Mouse (Mus musculus) forebrain, embryonic 11.5 days (tissue): Measurements from ENCODE around the gene Camkk1. TPM values are rescaled to one million over a fixed set of nuclear protein-coding genes. Genes with fewer than 3 reads are reported as not detected.

Source experiments
- ATAC-seq: fragments of 200-750 bp; cut with Nextera tagmentation; replicated peaks from 2 replicates; pipeline ENCODE4 v1.8.0; 2017; ENCODE audit warnings: moderate TSS enrichment; ENCODE audit not compliant: low FRiP score
- DNase-seq: peaks from one replicate; pipeline ENCODE4 v3.0.0-alpha.2; 2017; ENCODE audit warnings: low spot score
- H3K27ac ChIP-seq: fragments of 300-500 bp; sonication (generic); 2 replicates; pipeline ENCODE4 v1.5.1; 2014; ENCODE audit warnings: low read depth, low read length
- H3K27me3 ChIP-seq: fragments of 300-500 bp; sonication (generic); 2 replicates; pipeline ENCODE4 v1.6.1; 2014; ENCODE audit warnings: mild to moderate bottlenecking, low read length, mixed read lengths; ENCODE audit not compliant: control insufficient read depth, insufficient read depth
- H3K36me3 ChIP-seq: fragments of 300-500 bp; sonication (generic); 2 replicates; pipeline ENCODE4 v1.6.1; 2014; ENCODE audit warnings: mild to moderate bottlenecking, low read length, moderate library complexity, mixed read lengths; ENCODE audit not compliant: control insufficient read depth, insufficient read depth
- H3K4me1 ChIP-seq: fragments of 300-500 bp; sonication (generic); replicated peaks from 2 replicates; pipeline ENCODE4 v1.6.1; 2014; ENCODE audit warnings: low read length, mixed read lengths; ENCODE audit not compliant: control insufficient read depth, insufficient read depth
- H3K4me2 ChIP-seq: fragments of 300-500 bp; sonication (generic); 2 replicates; pipeline ENCODE4 v1.6.1; 2014; ENCODE audit warnings: low read depth, mild to moderate bottlenecking, low read length, moderate library complexity, mixed read lengths; ENCODE audit not compliant: severe bottlenecking
- H3K4me3 ChIP-seq: fragments of 300-500 bp; sonication (generic); 2 replicates; pipeline ENCODE4 v1.5.1; 2014; ENCODE audit warnings: low read depth, low read length
- H3K9ac ChIP-seq: fragments of 300-500 bp; sonication (generic); 2 replicates; pipeline ENCODE4 v1.6.1; 2014; ENCODE audit warnings: low read length
- H3K9me3 ChIP-seq: fragments of 300-500 bp; sonication (generic); 2 replicates; pipeline ENCODE4 v1.6.1; 2016; ENCODE audit warnings: low read length, mixed read lengths; ENCODE audit not compliant: control insufficient read depth
- WGBS: fragments of 180-500 bp; shearing (Covaris S2); extraction: QIAGEN DNeasy Blood & Tissue Kit; methylation state at CpG from one replicate; pipeline ENCODE4 v1.1.7; 2014; 5-methylcytosine and 5-hydroxymethylcytosine counted together
- polyA plus RNA-seq: library from polyadenylated mRNA; unstranded; fragments of >200 nt; fragmentation: Nextera tagmentation; extraction: Ambion mirVana; gene quantifications from 2 replicates; pipeline ENCODE4 v1.2.1, GENCODE M21; 2014

Gene Camkk1
- polyA plus RNA-seq, 1 experiment from 2014 or later, result 4.7 TPM

DNA sequence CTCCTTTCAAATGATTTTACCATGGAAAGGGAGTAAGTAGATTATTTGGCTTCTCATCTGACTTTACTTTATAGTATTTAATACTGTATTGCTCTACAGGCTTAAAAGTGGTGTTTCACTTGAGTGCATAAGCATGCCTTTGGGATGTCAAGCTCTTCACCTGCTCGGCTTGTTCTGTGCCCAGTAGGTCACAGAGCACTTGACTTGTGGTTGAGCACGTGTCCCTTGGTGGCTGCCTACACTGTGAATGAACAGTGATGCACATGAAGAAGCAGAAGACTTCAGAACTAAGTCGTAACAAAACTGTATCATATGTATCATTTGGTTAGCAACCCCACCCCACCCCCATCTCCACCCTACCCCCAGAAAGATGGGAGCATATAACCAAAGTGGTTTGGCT, 61.5 kb downstream of the Camkk1 start:
- WGBS, result 95% methylated on average over 3 of the region's 3 CpGs
- no peak overlapping the region for H3K27ac ChIP-seq
- ATAC-seq, result no peak
- H3K9ac ChIP-seq, result no peak overlapping the region
- DNase-seq, result peak; percentile 3
- H3K4me3 ChIP-seq, result no peak overlapping the region
- H3K4me1 ChIP-seq, result no peaks in the 10 kb centered on the region
- H3K27me3 ChIP-seq, result no peaks in the 10 kb centered on the region
- H3K36me3 ChIP-seq, result peaks cover 6% of the 10 kb centered on the region; the same call in 1 of the 2 replicates
- no peaks in the 10 kb centered on the region for H3K9me3 ChIP-seq
- no peak overlapping the region for H3K4me2 ChIP-seq

DNA sequence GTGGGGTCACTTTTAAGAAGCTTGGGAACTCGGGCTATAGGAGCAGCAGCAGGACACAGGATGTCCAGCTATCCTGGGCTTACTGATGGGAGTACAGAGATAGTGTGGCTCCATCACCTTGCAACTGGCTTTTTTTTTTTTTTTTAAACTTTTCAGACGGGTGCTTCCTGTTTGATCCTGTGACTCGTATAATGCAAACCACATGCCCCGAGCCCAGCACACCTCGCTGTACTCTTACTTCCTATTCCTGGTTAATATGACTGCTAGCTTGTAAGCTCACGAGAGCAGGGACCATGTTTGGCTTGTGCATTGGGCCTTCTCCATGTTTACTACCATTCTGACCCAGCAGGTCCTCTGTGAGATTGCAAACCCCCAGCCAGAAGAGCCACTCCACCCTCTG, 65.5 kb downstream of the Camkk1 start:
- Histone ChIP-seq H3K4me3 (no peak overlapping the region), H3K9ac (no peak overlapping the region), H3K9me3 (no peaks in the 10 kb centered on the region), H3K27ac (no peak overlapping the region), H3K4me2 (no peak overlapping the region), H3K4me1 (no peaks in the 10 kb centered on the region), H3K27me3 (no peaks in the 10 kb centered on the region), H3K36me3 (no peaks in the 10 kb centered on the region; the same call in 1 of the 2 replicates)
- no peak for ATAC-seq
- DNase-seq, result peak; percentile 50
- WGBS, result 82% methylated on average over 6 of the region's 6 CpGs

DNA sequence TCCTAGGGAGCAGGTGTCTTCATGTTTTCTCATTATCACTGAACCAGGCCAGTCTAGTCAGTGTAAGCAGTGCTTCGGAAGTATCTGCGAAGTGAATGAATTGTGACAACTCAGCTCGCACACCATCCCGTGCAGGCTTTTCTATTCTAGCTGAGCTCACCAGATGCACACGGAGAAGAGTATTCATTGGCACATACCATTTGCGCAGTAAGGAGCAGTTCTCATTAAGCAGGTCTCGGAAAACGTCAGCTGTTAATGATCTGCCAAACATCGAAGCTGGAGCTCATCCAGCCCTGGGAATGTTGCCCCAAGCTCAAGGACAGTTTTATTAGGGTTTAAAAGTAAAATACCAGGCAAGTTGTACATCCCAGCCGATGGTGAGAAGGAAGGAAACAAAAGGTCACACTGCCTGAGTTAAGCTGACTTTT, 66.0 kb downstream of the Camkk1 start:
- Histone ChIP-seq H3K9me3 (no peaks in the 10 kb centered on the region), H3K4me1 (no peaks in the 10 kb centered on the region), H3K9ac (no peak overlapping the region), H3K27me3 (no peaks in the 10 kb centered on the region), H3K4me3 (no peak overlapping the region), H3K4me2 (no peak overlapping the region), H3K36me3 (no peaks in the 10 kb centered on the region), H3K27ac (no peak overlapping the region)
- WGBS, result 88% methylated on average over 10 of the region's 10 CpGs
- DNase-seq (no peak), ATAC-seq (no peak)

DNA sequence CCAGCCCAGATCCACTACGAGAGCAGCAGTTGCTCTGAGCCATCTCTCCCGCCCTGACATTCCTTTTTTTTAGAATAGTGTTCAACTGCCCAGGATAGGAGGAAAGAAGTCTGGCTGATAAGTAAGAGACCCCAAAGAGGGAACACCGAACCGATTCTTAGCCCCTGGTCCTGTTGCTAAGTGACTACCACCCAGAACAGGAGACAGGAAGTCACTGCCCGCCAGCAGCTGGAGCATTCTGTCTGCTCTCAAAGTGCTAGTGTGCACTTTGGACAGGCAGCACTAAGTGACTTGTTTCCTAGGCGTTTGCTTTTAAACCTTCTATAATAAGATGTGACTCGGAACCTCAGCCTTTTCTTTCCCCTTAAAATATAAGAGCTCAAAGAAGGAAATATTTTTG, 66.6 kb downstream of the Camkk1 start:
- ATAC-seq, result no peak
- no peak overlapping the region for H3K4me2 ChIP-seq
- no peak overlapping the region for H3K9ac ChIP-seq
- WGBS, result 85% methylated on average over 7 of the region's 7 CpGs
- no peaks in the 10 kb centered on the region for H3K4me1 ChIP-seq
- no peaks in the 10 kb centered on the region for H3K9me3 ChIP-seq
- no peaks in the 10 kb centered on the region for H3K36me3 ChIP-seq
- DNase-seq, result peak; percentile 33
- H3K4me3 ChIP-seq, result no peak overlapping the region
- no peak overlapping the region for H3K27ac ChIP-seq
- H3K27me3 ChIP-seq, result no peaks in the 10 kb centered on the region

DNA sequence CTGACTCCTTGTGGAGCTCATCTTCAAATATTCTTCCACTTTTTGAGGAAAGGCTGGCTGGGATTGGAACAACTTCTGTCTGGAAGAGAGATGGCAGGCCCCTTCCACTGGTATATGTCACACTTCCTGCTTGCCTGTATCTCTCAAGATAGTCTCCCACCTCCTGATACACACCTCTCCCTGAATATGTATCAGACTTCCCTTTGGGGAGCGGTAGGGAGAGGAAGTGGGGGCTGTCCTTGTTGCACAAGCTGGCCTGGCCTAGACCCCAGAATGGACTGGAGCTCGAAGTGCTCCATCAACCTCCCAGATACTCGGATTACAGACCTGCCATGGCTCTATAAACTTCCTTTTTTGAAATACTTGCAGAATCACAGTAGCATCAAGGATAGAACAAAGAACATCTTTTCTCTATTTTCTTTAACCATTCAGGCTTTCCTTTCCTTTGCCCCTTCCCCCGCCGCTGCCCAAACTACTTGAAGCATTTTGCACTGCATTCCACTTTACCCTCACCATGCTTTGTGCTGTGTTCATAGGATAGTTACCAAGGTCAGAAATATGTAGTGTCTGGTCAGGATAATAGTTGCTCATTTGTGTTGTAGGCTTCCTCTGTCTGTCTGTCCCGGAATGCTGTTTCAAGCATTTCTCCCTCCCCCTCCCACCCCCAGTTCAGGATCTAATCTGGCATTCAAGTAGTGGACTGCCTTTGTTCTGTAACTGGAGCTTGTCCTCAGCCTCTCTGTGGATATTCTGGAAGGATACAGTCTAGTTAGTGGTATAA, 69.1 kb downstream of the Camkk1 start:
- ATAC-seq (no peak), DNase-seq (peak; percentile 24)
- H3K9me3 ChIP-seq, result no peaks in the 10 kb centered on the region
- WGBS, result 70% methylated on average over 6 of the region's 6 CpGs
- H3K4me2 ChIP-seq, result no peak overlapping the region
- H3K27ac ChIP-seq, result no peak overlapping the region
- H3K4me3 ChIP-seq, result no peak overlapping the region
- H3K9ac ChIP-seq, result no peak overlapping the region
- no peaks in the 10 kb centered on the region for H3K27me3 ChIP-seq
- no peaks in the 10 kb centered on the region for H3K4me1 ChIP-seq
- H3K36me3 ChIP-seq, result no peaks in the 10 kb centered on the region

DNA sequence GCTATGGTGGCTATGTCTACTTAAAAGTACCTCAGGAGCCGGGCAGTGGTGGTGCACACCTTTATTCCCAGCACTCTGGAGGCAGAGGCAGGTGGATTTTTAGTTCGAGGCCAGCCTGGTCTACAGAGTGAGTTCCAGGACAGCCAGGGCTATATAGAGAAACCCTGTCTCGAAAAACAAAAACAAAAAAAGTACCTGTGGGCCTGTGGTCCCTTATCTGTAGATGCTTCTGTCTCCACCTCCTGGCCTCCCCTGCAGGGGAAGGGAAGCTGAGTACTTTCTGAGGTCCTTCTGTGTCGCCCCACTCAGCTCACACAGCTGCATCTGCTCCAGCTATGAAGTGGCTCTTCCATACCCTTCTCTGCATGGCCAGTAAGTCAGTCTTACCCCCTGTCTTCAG, 71.5 kb downstream of the Camkk1 start, which contains the start of gene Itgae:
Itgae (plus strand) TSS at position 301 of the 400 bp plus-strand sequence.
- Histone ChIP-seq H3K4me1 (no peaks in the 10 kb centered on the region), H3K36me3 (no peaks in the 10 kb centered on the region), H3K27me3 (no peaks in the 10 kb centered on the region), H3K4me2 (no peak within 1 kb of the TSS), H3K9me3 (no peaks in the 10 kb centered on the region), H3K27ac (no peak within 1 kb of the TSS), H3K9ac (no peak within 1 kb of the TSS), H3K4me3 (no peak within 1 kb of the TSS)
- DNase-seq, result no peak
- WGBS, result 79% methylated on average over 4 of the region's 4 CpGs
- no peak for ATAC-seq

DNA sequence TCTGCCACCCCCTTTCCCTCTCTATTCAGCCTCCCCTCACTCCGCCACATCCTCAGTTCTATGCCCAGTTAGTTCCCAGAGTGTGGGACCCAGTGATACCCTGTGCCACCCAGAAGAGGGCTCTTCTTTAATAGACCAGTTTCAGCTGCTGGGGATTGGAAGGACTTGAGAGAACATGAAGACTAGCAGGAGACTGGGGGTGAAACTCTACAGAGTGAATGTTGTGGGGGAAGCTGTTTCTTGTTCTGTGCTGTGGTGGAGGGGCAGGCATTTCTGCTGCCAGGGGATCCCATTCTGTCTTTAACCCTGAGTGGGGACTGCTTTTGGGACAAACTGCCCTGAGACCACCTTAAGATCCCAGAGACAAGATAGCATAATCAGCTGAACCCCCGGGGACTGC, 72.0 kb downstream of the Camkk1 start:
- H3K27ac ChIP-seq, result no peak overlapping the region
- H3K4me2 ChIP-seq, result no peak overlapping the region
- ATAC-seq (no peak), DNase-seq (no peak)
- no peak overlapping the region for H3K9ac ChIP-seq
- H3K36me3 ChIP-seq, result no peaks in the 10 kb centered on the region
- H3K4me3 ChIP-seq, result no peak overlapping the region
- H3K4me1 ChIP-seq, result no peaks in the 10 kb centered on the region
- WGBS, result 91% methylated on average over 2 of the region's 2 CpGs
- no peaks in the 10 kb centered on the region for H3K9me3 ChIP-seq
- H3K27me3 ChIP-seq, result no peaks in the 10 kb centered on the region
